Mouse (Mus musculus): ENCODE measurements around the gene Rassf3. TPM values are rescaled to one million over a fixed set of nuclear protein-coding genes. Genes with fewer than 3 reads are reported as not detected.

The Rassf3 gene
- polyA plus RNA-seq, 1 experiment: 20.4 TPM

DNA sequence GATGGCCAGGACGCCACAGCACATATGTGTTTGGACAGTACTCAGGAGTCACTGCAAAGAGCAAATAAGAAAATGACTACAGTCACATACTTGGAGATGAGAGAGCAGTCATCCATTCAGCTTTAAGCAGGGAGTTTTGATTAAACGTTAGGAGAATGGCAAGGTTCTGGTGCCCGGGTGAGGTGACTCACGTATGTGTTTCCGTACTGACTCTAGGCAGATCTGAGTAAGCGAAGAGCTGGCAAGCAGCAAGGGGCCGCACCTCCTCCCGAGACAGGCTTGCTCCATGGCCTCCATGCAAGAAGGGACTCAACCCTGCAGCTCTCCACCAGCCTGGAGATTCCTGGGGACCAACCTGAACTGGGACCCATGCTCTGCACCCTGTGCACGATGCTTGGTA is 32.4 kb downstream of the Rassf3 start:
- Histone ChIP-seq H3K27me3 (ENCODE audit: control insufficient read depth, insufficient read depth, low read length) (no peaks in the 10 kb centered on the region), H3K4me3 (ENCODE audit: extremely low read depth, insufficient read depth, insufficient read length) (no peak overlapping the region), H3K27ac (ENCODE audit: insufficient read depth, low read length) (no peak overlapping the region), H3K36me3 (ENCODE audit: control insufficient read depth, insufficient read depth, low read length) (no peaks in the 10 kb centered on the region), H3K4me1 (ENCODE audit: control insufficient read depth, insufficient read depth, insufficient read length) (no peaks in the 10 kb centered on the region; the same call in 1 of the 2 replicates)
- TF ChIP-seq POLR2A (IDR thresholded peaks at IDR 0.05; ENCODE audit: low read depth, low read length) (no peak), CTCF (IDR thresholded peaks at IDR 0.05; ENCODE audit: extremely low read depth, insufficient read depth, insufficient read length, insufficient replicate concordance) (no peak)
- WGBS: 90% methylated on average over 9 of the region's 9 CpGs
- DNase-seq (ENCODE audit: low read depth in 1 of 2, low spot score in 2 of 2): no peak

DNA sequence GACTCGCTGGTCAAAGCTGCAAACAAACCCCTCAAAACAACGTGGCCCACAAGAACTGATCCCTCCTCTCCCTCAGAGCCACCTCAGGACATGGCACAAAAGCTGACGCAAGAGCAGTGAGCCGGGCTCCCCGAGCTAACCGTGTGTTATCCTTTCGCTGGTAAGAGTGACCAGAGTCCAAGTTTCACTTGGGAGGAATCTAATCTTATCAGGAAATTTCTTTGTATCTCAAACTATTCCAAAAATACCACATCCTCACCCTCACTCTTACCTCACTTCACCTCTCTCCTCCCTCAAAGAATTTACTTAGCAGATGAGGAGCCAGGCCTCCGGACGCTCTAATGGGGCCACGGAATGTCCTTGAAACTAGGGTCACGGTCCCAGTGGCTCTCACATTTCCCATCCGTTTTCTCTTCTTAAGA is 36.8 kb downstream of the Rassf3 start:
- TF ChIP-seq CTCF (IDR thresholded peaks at IDR 0.05; ENCODE audit: extremely low read depth, insufficient read depth, insufficient read length, insufficient replicate concordance) (no peak), POLR2A (IDR thresholded peaks at IDR 0.05; ENCODE audit: low read depth, low read length) (no peak)
- H3K27ac ChIP-seq (ENCODE audit: insufficient read depth, low read length): no peak overlapping the region
- WGBS: 89% methylated on average over 12 of the region's 12 CpGs
- no peaks in the 10 kb centered on the region for H3K36me3 ChIP-seq (ENCODE audit: control insufficient read depth, insufficient read depth, low read length)
- H3K27me3 ChIP-seq (ENCODE audit: control insufficient read depth, insufficient read depth, low read length): no peaks in the 10 kb centered on the region
- H3K4me1 ChIP-seq (ENCODE audit: control insufficient read depth, insufficient read depth, insufficient read length): no peaks in the 10 kb centered on the region
- DNase-seq (ENCODE audit: low read depth in 1 of 2, low spot score in 2 of 2): no peak
- H3K4me3 ChIP-seq (ENCODE audit: extremely low read depth, insufficient read depth, insufficient read length): no peak overlapping the region

DNA sequence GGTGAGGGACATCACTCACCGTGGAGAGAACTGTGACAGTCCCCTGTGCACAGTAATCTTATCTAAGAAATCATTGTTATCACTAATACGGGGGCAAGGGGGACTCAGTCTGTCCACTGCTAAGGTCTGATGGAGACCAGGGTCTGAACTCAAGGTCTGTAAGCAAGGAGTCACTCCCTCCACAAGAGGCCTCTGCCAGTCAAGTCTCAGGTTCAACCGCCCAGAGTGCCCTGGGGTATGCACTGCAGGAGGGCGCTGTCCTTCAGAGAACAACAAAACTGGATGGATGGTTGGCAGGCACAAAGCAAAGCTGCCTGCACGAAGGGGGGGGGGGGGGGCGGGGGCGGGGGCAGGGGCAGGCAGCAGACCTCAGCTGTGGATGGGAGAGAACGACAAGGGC is 38.0 kb downstream of the Rassf3 start:
- Histone ChIP-seq H3K27ac (ENCODE audit: insufficient read depth, low read length) (no peak overlapping the region), H3K4me3 (ENCODE audit: extremely low read depth, insufficient read depth, insufficient read length) (no peak overlapping the region), H3K27me3 (ENCODE audit: control insufficient read depth, insufficient read depth, low read length) (no peaks in the 10 kb centered on the region), H3K36me3 (ENCODE audit: control insufficient read depth, insufficient read depth, low read length) (no peaks in the 10 kb centered on the region), H3K4me1 (ENCODE audit: control insufficient read depth, insufficient read depth, insufficient read length) (peaks cover 3% of the 10 kb centered on the region; the same call in 1 of the 2 replicates)
- TF ChIP-seq CTCF (IDR thresholded peaks at IDR 0.05; ENCODE audit: extremely low read depth, insufficient read depth, insufficient read length, insufficient replicate concordance) (no peak), POLR2A (IDR thresholded peaks at IDR 0.05; ENCODE audit: low read depth, low read length) (no peak)
- WGBS: 84% methylated on average over 6 of the region's 8 CpGs
- DNase-seq (ENCODE audit: low read depth in 1 of 2, low spot score in 2 of 2): no peak

- no peaks in the 10 kb centered on the region for H3K36me3 ChIP-seq (ENCODE audit: control insufficient read depth, insufficient read depth, low read length)
- no peak for DNase-seq (ENCODE audit: low read depth in 1 of 2, low spot score in 2 of 2)
Observed at GRCm38 (mm10) chr10:121436693-121437092, 39.5 kb downstream of the Rassf3 start.

GRCm38 (mm10) chr10:121436258-121436645 is 39.9 kb downstream of the Rassf3 start:
- no peak for TF ChIP-seq POLR2A (IDR thresholded peaks at IDR 0.05; ENCODE audit: low read depth, low read length)
- TF ChIP-seq CTCF (IDR thresholded peaks at IDR 0.05; ENCODE audit: extremely low read depth, insufficient read depth, insufficient read length, insufficient replicate concordance): no peak
- DNase-seq (ENCODE audit: low read depth in 1 of 2, low spot score in 2 of 2): no peak
- 75% methylated on average over 8 of the region's 8 CpGs for WGBS
- Histone ChIP-seq H3K4me3 (ENCODE audit: extremely low read depth, insufficient read depth, insufficient read length) (no peak overlapping the region), H3K4me1 (ENCODE audit: control insufficient read depth, insufficient read depth, insufficient read length) (peaks cover 12% of the 10 kb centered on the region; the same call in 1 of the 2 replicates), H3K36me3 (ENCODE audit: control insufficient read depth, insufficient read depth, low read length) (no peaks in the 10 kb centered on the region), H3K27me3 (ENCODE audit: control insufficient read depth, insufficient read depth, low read length) (no peaks in the 10 kb centered on the region), H3K27ac (ENCODE audit: insufficient read depth, low read length) (no peak overlapping the region)

More at GRCm38 (mm10) chr10:121436693-121437092, 39.5 kb downstream of the Rassf3 start:
- no peaks in the 10 kb centered on the region for H3K27me3 ChIP-seq (ENCODE audit: control insufficient read depth, insufficient read depth, low read length)
- H3K4me3 ChIP-seq (ENCODE audit: extremely low read depth, insufficient read depth, insufficient read length): no peak overlapping the region
- peaks cover 12% of the 10 kb centered on the region; the same call in 1 of the 2 replicates for H3K4me1 ChIP-seq (ENCODE audit: control insufficient read depth, insufficient read depth, insufficient read length)
- 76% methylated on average over 4 of the region's 4 CpGs for WGBS
- no peak for TF ChIP-seq CTCF (IDR thresholded peaks at IDR 0.05; ENCODE audit: extremely low read depth, insufficient read depth, insufficient read length, insufficient replicate concordance)
- no peak overlapping the region for H3K27ac ChIP-seq (ENCODE audit: insufficient read depth, low read length)

GRCm38 (mm10) chr10:121435546-121436257 is 40.4 kb downstream of the Rassf3 start:
- Histone ChIP-seq H3K4me1 (ENCODE audit: control insufficient read depth, insufficient read depth, insufficient read length) (peaks cover 17% of the 10 kb centered on the region; the same call in 1 of the 2 replicates), H3K27ac (ENCODE audit: insufficient read depth, low read length) (no peak overlapping the region), H3K4me3 (ENCODE audit: extremely low read depth, insufficient read depth, insufficient read length) (no peak overlapping the region), H3K36me3 (ENCODE audit: control insufficient read depth, insufficient read depth, low read length) (no peaks in the 10 kb centered on the region), H3K27me3 (ENCODE audit: control insufficient read depth, insufficient read depth, low read length) (no peaks in the 10 kb centered on the region)
- WGBS: 75% methylated on average over 28 of the region's 28 CpGs
- no peak for DNase-seq (ENCODE audit: low read depth in 1 of 2, low spot score in 2 of 2)
- no peak for TF ChIP-seq CTCF (IDR thresholded peaks at IDR 0.05; ENCODE audit: extremely low read depth, insufficient read depth, insufficient read length, insufficient replicate concordance)
- TF ChIP-seq POLR2A (IDR thresholded peaks at IDR 0.05; ENCODE audit: low read depth, low read length): no peak

GRCm38 (mm10) chr10:121434441-121435103 is 41.6 kb downstream of the Rassf3 start:
- no peaks in the 10 kb centered on the region for H3K36me3 ChIP-seq (ENCODE audit: control insufficient read depth, insufficient read depth, low read length)
- 91% methylated on average over 15 of the region's 15 CpGs for WGBS
- no peak overlapping the region for H3K4me3 ChIP-seq (ENCODE audit: extremely low read depth, insufficient read depth, insufficient read length)
- H3K4me1 ChIP-seq (ENCODE audit: control insufficient read depth, insufficient read depth, insufficient read length): peaks cover 26% of the 10 kb centered on the region; the same call in 1 of the 2 replicates
- DNase-seq (ENCODE audit: low read depth in 1 of 2, low spot score in 2 of 2): no peak
- no peak overlapping the region for H3K27ac ChIP-seq (ENCODE audit: insufficient read depth, low read length)
- no peaks in the 10 kb centered on the region for H3K27me3 ChIP-seq (ENCODE audit: control insufficient read depth, insufficient read depth, low read length)
- TF ChIP-seq CTCF (IDR thresholded peaks at IDR 0.05; ENCODE audit: extremely low read depth, insufficient read depth, insufficient read length, insufficient replicate concordance) (no peak), POLR2A (IDR thresholded peaks at IDR 0.05; ENCODE audit: low read depth, low read length) (no peak)
